In the genomic region with DNA sequence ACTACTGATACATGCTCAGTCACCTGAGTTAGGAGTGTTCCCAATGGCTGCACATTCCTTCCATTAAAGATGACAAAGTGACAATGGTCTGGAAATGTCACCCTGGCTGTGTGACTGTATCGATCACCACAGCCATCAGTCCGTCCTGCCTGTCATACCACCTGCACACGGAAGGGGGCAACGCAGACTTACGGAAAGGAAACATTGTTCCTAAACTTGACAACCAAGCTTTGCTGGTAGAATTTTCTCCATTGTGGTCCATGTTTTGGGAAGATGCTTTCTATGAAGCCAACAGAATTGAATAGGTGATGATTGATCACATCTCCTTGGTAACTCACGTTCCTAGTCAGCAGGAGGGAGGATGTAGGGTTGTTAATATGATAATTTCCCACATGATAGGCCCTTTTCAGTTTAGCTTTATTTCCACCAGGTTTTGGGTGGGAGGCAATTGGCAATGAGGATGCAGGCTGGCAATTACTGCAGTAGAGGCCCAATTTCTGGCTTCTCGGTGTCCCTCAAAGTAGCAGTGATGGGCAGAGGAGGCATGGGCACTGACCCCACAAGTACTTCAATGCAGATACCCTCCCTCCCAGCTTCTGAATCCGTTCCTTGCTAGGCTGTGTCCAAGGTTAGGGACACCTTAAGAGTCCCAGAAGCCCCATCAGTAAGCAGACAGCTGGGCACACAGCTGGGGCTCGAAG, we compare ENCODE assay signal across 1 mouse cellular context.
TF ChIP-seq lines count a peak whose summit lies in the region.

No protein-coding gene starts in this region.

TF ChIP-seq in CH12.LX, 34 proteins besides CTCF, POLR2A, EP300 and RAD21 (continued from another document):
- TF ChIP-seq SIN3A (IDR thresholded peaks at IDR 0.05; ENCODE audit: low read length) (peak; percentile 80), MYC (IDR thresholded peaks at IDR 0.05; ENCODE audit: low read depth, low read length) (0 out of 2 replicates have a peak, but pooled peaks have one; percentile 69), PAX5 (IDR thresholded peaks at IDR 0.05; ENCODE audit: low read length) (no peak), SMC3 (IDR thresholded peaks at IDR 0.05; ENCODE audit: low read depth, low read length) (peak; percentile 100), MXI1 (IDR thresholded peaks at IDR 0.05; ENCODE audit: low read depth, low read length) (no peak), MAX (IDR thresholded peaks at IDR 0.05; ENCODE audit: low read length) (peak; percentile 77), TBP (conservative IDR thresholded peaks at IDR 0.05; ENCODE audit: low read depth, low read length) (no peak), MEF2A (IDR thresholded peaks at IDR 0.05; ENCODE audit: borderline replicate concordance, low read depth, low read length) (peak; percentile 65; the same call in 1 of the 2 replicates), CHD1 (IDR thresholded peaks at IDR 0.05; ENCODE audit: low read depth, low read length) (no peak), ETS1 (conservative IDR thresholded peaks at IDR 0.05; ENCODE audit: low read depth, low read length) (no peak), USF1 (IDR thresholded peaks at IDR 0.05; ENCODE audit: low read depth, low read length) (no peak), NELFE (IDR thresholded peaks at IDR 0.05; ENCODE audit: low read depth, low read length) (peak; percentile 44; the same call in 1 of the 2 replicates), MAZ (IDR thresholded peaks at IDR 0.05; ENCODE audit: low read depth, low read length) (0 out of 2 replicates have a peak, but pooled peaks have one; percentile 27), POLR2AphosphoS2 (IDR thresholded peaks at IDR 0.05; ENCODE audit: low read depth, low read length) (no peak), RCOR1 (conservative IDR thresholded peaks at IDR 0.05; ENCODE audit: low read depth, low read length) (no peak)
TF ChIP-seq in CH12.LX: peak in this region for 15.
